Mouse (Mus musculus): ENCODE data around the gene Zmiz1.

Gene Zmiz1

DNA sequence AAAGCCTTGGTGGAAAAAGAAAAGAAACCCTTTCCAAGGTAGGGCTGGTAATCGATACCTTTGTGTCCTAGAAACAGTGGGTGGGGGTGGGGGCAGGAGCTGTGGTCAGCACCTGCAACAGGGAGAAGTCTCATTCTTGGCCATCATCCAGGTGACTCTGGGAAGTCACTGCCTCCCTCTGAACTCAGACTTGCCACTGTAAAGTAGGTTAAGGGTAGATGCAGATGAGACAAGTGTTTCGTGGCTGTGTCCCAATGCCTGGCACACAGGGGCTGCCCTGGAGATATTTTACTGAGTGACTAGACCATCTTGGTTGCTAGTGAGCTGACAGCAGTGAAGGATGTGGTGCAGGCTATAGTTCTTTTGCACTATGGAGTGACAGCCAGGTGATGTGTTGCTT is 79.5 kb downstream of the Zmiz1 start:
- no peak for DNase-seq

DNA sequence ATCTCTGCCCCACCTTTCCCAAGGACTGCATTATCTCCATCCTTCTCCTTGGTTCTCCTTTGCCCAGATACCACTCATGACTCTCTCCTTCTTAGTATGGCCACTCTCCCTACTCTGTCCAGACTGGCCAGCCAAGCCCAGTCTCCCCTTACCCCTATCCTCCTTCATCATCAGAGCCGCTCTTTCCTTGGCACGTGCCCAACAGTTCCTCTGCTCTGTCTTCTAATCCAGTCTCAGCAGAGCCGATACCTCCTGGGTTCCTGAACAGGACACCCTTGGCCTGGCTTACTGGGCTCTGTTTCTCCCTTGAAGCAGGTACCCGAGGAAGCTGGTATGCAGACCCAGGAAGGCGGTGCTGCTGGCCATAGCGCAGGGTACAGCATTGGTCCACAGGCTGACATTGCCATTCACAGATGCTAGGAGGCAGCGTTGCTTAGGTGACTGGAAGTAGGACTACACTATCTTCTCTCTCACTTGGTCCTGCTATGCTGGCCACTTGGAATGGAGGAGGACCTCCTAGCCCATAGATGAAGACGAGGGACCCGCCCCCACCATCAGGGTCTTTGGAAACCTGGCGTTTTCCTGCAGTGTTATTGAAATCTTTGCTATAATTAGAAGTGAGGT is 80.6 kb downstream of the Zmiz1 start:
- DNase-seq: no peak

DNA sequence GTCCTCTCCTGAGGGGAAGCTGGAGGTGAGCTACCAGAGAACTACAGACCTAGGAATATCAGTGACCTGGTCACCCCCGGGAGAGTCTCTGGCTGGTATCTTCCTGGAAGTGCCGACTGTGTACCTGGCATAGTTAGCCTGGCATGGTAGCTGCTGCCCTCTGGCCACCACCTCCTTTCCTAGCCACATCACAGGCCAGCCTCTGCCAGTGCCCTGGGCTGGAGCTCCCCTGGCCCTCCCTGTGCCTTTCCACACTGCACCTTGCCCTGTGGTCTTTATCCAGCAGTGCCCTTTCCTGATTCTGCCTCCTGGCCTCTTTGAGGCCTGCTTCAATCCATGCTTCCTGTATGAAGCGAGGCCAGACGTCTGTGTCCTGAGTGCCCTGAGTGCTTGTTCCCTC is 81.2 kb downstream of the Zmiz1 start:
- DNase-seq: no peak

DNA sequence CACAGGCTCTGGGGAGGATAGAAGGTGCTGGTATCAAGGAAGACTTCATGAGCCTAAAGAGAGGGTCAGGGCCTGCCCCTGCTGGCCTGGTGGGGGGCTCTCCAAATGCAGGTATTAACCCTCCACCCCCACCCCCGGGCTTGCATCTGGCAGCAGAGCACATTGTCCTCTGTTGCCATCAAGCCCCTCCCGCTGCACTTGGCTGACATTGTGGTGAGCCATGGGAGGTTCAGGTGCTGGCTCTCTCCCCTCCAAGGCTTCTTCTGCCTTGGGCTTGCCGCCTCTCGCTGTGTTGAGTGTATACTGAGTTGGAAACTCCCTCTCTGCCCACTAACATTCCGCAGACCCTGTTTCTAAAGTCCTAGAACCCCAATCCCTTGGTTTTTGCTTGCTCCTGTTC is 82.2 kb downstream of the Zmiz1 start:
- peak in 1 of 2 experiments; percentile 53 for DNase-seq

DNA sequence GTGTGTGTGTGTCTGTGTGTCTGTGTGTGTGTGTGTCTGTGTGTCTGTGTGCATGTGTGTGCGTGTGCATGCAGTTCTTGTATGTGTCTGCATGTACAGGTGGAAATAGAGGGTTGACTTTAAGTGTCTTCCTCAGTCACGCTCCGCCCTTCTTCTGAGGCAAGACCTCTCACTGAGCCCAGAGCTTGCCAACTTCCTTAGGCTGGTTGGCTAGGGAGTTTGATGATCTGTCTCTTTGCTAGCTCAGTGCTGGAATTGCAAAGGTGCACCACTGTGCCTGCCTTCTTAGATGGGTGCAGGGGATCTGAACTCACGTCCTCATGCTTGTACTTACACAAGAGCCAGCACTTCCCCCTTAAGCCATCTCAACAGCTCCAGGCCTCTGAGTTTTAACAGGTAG is 84.1 kb downstream of the Zmiz1 start:
- no peak for DNase-seq

DNA sequence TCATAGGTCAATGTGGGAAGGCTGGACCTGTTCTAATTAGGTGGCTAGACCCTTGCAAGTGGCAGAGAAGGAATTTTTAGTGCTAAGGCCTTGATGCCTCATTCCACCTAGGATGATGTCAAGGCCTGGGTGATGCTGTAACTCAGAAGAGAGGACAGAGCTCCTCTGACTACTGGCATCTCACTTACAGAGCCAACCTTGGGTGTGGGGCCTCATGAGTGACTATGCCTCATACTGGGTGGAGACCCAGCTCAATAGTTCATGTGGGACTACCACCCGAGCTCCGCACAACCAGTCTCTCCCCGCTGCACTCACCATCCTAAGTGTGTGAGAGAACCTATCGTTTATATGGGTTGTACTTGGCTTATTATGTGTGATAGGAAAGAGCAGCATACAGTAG is 84.9 kb downstream of the Zmiz1 start:
- DNase-seq: no peak

DNA sequence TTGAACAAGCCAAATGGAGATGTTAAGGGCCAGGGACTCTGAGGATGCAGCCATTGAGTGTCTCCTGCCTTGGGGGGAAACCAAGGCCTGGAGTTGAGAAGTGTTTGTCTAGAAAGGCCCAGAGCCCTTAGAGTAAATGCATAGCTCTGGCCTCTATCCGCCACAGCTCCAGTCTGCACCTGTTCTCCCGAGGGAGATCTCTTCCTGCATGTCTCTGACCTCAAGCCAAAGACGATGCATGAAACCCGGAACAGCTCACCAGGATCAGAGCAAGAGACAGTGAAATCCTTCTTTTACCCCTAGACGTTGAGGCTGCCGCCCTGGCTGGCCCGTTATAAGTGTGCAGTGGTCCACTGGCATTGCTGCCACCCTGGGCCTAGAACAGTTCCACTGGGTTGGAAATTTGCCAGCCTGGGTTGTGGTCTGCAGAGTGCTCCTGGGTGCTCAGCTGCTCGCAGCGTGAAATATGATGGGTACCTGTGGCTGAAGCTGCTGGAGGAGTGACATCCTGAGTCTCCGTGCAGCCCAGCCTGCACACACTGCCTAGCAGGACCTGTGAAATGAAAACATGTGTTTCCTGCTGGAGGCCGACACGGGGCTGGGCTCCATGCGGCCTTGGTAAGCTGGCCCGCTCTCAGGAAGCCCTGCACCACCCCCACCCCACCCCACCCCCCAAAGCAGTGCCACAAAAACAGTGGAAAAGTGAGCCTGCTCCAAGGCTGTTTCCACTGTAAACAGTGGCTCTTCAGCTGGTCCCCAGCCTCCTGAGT is 88.1 kb downstream of the Zmiz1 start:
- DNase-seq: no peak

DNA sequence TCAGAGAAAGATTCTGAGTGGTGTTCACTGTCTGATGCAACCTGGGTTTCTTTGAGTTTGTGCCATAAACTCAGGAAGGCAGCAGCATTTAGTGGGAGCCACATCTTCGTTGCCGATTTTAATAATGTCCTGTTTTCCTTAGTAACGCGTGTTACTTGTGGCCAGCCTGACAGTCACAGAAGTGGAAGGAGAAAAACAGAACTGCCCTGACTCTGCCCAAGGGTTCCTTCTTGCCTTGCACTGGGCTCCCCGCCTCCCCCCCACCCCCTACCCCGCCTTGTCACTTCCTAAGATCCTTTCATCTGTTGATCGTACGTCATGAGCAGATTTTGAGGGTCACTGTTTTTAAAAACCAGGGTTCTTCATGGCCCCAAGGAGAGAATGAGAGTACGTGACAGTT is 88.9 kb downstream of the Zmiz1 start:
- no peak for DNase-seq

DNA sequence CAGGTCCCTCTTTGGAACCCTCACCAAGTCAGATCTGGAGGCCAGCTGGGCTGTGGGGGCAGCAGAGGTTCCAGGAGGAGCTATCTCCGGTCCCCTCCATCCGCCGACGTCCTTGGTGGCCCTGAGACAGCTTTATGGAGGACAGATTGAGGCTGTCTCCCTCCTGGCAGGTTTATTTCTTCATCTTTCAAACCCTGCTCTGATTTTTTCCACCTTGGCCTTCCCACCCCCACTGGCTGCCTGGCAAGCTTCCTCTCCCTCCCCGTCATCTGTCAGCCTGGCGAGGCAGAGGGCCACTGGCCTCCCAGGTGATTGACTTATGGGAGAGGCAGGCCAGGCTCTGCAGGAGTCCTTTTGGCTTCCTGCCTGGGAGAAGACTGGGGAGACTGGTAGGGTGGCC is 89.7 kb downstream of the Zmiz1 start:
- peak; percentile 87 to 91 for DNase-seq

DNA sequence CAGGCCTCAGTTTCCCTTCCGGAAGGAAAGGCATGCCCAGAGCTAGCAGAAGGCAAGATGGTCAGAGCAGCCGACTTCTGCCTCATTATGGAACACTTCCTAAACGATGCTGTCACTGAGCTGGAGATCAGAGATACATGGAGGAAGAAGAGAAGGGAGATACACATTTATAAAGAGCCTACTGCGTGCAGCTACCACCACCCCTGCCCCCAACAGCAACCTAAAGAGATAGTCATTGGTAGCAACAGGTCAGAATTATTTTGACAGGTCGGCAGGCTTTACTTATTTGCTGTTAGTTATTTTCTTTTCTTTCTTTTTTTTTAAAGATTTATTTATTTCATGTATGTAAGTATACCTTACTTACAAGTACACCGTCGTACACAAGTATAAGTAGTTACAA is 90.1 kb downstream of the Zmiz1 start:
- no peak for DNase-seq

DNA sequence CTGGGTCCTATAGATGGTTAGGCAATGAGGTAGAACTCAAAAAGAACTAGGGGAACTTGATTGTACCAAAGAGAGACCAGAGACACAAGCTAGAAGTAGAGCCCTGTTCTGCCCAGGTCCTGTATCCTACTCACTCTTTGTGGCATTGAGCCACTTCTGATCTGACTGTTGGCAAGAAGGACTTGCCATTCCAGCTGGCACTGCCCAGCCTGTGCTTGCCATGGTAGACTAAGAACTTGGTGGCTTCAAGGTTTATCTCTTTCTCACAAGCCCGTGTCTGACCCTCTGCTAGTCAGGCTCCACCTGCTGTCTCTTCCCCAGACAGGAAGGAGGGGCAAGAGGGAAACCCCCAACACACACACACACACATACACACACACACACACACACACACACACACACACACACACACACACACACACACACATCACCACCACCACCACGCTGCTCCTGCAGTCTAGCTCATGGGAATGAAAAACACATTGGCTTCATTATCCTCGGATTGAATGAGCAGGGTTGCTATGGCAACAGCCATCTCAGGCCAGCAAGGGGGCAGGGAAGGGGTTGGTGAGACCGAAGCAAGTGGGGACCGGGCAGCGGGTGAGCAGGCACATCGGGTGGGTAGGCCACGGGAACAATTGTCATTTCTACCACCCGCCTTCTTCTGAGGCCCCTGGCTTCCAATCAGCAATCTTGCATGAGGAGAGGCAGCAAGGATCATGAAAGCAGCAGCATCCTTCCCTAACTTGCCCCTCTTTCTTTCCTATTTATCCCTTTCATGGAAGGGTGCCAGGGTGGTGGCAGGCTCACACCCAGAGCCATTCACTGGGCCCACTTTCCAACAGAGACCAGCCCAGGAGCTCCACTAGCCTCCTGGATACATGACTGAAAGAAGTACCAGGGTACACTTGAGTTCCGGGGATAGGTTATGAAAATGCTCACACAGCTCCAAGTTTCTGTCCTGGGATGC is 91.2 kb downstream of the Zmiz1 start:
- DNase-seq: peak; percentile 76 to 85

DNA sequence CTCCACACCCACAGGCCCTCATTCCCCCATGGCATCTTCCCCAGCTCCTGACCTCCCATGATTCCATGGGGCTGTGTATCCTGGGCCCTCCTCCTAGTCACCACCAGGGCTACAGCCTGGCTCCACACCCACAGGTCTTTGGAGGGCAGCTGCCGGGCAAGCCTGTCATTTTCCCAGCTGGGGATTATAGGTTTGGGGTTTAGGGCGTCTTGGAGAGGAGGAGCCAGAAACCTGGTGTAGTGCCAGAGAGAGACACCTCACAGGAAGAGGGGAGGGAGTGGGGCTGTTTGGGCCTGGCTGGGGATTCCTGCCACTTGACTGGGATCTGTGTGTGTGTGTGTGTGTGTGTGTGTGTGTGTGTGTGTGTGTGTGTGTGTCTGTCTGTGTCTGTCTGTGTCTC is 92.7 kb downstream of the Zmiz1 start:
- no peak for DNase-seq

DNA sequence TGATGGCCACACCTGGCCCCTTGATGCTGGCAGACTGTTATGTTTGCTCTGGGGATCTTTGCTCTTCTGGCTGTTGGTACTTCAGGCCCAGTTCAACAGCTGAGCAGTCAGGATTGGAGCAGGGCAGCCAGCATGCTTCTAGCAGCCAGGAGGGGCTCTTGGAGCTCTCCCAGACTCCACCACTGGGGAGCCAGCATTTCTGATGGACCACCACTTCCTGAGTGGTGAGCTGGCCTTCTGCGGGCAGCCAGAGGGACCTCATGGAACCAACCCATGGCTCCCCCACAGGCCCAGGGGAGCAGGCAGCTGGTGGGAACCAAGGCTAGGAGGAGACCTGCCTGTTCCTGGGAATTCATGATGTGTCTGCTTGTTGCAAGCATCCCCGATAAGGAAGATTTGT is 94.4 kb downstream of the Zmiz1 start:
- DNase-seq: no peak

DNA sequence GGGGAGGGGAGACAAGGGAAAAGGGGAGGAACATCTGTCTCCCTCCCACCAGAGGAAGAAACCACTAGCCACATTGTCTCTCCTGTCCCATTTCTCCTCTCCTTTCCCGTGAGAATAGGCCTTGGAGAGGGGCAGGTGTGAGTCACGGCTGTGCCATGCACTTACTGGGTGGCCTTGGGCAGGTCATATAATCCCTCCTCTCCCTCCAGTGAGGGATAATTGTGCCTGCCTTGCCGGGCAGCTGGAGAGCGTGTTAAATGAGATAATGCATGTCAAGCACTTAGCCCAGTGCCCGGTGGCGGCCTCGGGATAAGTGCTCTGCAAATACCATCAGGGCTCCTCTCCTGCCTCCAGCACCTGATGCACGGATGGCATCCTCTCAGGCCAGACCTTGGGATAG is 95.8 kb downstream of the Zmiz1 start:
- no peak for DNase-seq

DNA sequence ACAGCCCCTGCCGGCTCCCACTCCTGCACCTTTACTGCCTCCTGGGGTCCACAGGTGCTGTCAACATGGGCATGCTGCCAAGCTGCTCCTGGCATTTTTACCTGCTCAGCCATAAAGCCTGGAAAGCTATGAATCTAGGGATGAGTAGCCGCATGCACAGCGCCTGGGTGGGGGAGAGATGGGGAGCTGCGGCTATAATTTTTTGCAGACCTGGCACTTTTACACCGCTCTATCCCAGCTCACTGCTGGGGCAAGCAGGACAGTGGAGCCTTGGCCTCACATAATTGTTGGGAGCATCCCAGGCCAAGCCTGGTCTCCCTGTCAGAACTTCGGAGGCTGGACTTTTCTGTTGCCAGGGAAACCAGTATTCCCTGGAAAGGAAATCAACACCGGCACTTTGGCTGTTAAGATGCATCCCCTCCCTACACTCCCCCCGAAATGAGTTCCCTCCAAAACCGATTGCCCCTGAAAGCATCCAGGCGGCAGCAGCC is 96.4 kb downstream of the Zmiz1 start:
- DNase-seq: peak; percentile 74 to 80

DNA sequence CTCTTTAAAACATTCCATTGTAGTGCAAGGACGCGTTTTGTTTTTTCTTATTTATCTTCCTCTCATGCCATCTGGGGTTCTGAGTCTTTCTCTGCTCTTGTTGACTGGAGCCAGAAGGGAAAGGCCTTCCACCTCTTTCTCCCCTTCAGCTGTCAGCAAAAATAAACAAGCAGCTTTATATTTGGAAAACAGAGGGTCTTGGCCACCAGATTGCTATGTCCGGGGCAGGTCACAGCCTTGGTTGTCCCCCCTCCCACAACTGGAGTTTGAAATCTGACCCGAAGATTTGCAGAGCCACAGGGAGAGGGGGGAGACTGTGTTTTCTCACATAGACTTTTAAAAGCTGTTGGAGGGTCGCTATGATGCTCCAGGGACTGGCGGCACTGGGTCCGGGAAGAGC is 96.9 kb downstream of the Zmiz1 start:
- DNase-seq: no peak

DNA sequence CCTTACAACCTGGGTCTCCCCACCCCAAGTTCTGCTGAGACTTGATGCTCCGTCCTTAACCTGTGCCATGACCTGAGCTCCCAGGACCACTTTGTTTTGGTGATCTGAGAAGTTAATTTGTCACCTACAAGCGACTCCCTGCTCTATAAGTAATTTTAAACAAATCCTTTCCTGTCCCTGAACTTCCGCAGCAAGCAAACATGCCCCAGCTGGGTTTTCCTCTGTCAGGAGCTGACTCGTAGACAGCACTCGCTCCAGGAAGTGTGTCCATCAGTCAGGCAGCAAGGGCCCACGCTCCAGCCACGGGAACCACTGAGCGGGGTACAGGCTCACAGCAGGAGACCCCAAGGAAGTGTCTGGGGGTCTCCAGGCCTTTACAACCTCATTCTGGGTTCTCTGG is 98.0 kb downstream of the Zmiz1 start:
- DNase-seq: no peak

DNA sequence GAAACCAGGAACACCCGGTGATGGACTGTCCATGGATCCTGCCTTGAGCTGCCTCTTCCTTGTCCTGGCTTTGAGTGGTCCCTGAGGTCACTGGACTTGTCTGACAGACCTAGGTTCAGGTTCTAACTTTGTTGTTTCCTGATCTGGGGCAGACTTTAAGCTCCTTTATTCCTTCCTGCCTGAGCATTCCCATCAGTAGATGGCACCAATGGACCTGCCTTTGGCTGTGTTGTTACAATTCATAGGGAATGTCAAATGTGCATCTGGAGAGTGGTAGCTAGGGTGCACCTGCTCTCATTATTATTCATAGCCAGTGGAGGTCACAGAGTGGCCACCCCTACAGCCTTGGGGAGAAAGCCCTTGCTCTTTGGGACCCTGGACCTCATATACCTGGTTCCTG is 99.5 kb downstream of the Zmiz1 start:
- DNase-seq: no peak

DNA sequence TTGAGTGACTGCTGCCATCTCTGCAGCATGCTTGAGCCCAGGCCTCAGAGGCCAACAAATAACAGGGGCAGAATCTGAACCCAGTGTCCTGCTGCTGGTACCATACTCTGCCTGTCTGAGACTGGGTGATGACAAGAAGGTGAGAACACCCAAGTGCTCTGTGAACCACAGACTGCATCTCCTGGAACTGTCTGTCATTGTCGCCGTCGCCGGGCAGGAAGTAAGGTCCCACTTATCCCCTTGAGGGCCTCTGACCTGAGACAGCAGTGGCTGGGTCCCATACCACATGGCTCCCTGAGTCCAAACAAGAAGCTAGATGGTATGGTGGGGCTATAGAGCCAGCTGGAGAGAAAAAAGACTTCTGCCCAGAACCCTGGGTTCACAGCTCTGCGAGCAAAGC is 100.9 kb downstream of the Zmiz1 start:
- DNase-seq: no peak

DNA sequence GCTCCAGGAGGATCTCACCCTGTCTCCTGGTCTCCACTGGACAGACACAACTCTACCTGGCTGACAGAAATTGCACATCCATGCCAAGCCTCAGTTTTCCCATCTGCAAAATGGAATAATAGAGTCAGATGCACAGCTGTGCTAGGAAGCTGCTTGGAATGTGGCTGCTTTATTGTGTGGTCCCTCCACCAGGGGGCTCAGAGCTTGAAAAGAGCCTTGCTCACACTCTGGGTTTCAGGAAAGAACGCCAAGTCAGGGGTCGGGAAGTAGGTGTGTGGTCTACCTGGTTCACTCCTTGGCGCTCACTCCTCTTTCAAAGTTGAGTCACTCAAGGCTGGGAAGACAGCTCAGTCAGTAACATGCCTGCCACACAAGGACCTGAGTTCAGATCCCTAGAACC is 101.9 kb downstream of the Zmiz1 start:
- DNase-seq: no peak

DNA sequence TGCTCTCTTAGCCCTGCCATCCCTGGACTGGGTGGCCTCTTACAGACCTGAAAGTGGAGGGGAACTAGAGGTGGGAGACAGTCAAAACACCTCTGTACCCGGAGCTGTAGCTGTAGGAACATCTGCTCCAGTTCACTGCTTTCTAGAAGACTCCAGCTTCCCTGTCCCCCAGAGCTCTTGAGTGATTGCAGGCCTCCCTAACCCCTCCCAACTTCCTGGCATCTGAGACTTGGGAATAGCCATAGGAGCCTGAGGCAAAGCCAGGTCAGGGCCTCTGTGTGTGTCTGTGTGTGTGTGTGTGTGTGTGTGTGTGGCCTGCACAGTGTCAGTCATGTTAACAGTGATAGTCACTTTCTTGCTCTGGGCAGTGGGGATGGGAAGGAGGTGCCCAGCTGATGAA is 102.7 kb downstream of the Zmiz1 start:
- DNase-seq: no peak

DNA sequence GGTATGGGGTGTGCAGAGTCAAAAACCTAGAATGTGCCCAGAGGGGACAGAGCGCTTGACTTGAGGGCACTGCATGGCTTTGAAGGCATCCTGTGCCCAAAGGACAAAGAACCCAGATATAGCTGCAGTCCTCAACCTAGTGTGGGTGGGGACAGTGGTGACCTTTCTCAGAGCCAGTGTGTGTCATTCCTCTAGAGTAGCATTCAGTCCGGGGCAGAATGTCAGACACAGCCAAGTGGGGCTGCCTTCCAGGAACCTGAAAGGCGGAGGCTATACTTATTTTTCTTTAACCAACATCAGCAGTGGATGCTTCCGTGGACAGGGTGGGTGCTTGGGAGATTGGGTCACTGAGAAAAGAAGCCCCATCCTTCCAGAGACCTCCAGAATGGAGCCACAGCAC is 103.5 kb downstream of the Zmiz1 start:
- DNase-seq: no peak

DNA sequence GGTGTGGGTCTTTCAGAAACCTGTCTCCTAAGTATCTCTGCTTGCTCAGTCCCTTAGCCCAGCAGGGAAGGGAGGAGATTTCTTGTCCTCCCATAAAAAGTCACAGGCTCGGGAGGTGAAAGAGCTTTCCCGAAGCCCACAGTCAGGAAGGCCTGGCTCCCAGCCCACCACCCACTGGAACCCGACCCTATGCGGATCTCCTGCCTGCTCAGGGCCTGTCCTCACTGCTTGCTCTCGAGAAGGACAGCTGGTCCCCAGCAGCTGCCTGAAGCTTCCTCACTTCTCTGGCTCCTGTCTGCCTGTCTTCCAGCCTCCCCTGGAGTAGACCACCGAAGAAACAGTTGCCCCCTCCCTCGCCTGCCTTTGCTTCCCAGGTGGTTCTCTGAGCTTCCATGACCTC is 103.9 kb downstream of the Zmiz1 start:
- DNase-seq: no peak

DNA sequence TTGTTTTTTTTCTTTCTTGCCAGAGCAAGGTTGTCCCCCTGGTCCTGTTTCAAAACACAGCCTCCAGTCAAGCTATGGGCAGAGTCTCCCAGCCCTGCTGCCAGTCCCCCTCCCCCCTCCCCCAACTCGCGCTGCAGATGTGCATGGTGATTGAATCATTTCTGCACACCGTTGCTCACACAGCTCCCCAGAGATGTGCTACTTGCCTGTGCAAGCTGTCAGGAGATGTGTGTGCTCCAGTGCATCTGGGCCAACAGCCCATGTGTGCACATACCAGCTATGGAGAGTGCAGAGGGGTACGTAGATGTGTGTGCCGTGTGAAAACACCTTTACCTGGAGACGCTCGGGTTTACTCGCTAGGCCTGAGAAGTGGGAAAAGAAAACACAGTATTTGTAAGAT is 105.6 kb downstream of the Zmiz1 start:
- no peak for DNase-seq

Measured in cerebellum, adult 18-20 months (tissue).